Comparison of ENCODE assay signal across 11 mouse cellular contexts in the genomic region with DNA sequence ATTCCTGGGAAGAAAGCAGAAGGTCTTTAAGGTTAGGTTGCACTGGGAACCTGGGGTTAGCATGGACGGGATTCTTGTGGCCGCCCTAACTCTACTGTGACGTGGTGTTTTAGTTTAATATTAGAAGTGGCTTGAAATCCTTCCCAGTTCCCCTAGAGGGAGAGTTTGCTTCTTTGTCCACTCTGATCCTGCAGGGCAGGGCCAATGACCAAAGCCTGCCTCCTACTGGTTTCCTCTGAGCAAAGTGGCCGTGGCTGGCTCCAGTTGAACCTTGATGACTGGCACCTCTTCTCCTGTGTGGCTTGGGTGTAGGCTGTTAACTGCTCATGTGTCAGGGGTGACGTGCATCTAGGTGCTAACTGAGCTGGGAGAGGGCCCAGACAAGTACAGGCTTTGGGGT. TPM values are rescaled to one million over a fixed set of nuclear protein-coding genes. Genes with fewer than 3 reads are reported as not detected.
A peak's percentile ranks its signal among the peaks of the same experiment; 100 is the strongest.
DNase-seq lines count a peak whose midpoint lies in the region; ATAC-seq and TF ChIP-seq lines count a peak whose summit lies in the region.
"Had no signal": no experiment of that assay in that cellular context is flagged by ENCODE, and none has a peak within 500 bp of the region (broad histone marks: within the 10 kb centered on the region; RNA-seq: fewer than 3 reads in every experiment).

No protein-coding gene starts in this region.

- no peak overlapping the region for H3K9ac ChIP-seq in intestine, postnatal 0 days (ENCODE audit: low read depth, low read length)
- H3K9ac ChIP-seq in intestine, embryonic 15.5 days, result no peak overlapping the region
- H3K9ac ChIP-seq: hindbrain, embryonic 12.5 days; limb, embryonic 12.5 days had no signal

- no peak for ATAC-seq in intestine, postnatal 0 days
- no peak for ATAC-seq in intestine, embryonic 15.5 days

- H3K4me1 ChIP-seq in intestine, postnatal 0 days (replicated peaks; ENCODE audit: control insufficient read depth, insufficient read depth, low read length), result no peaks in the 10 kb centered on the region
- peaks cover 4% of the 10 kb centered on the region; the same call in 1 of the 2 replicates for H3K4me1 ChIP-seq in intestine, embryonic 15.5 days (replicated peaks)
- H3K4me1 ChIP-seq: hindbrain, embryonic 12.5 days had no signal

- no peak overlapping the region for H3K4me3 ChIP-seq in intestine, postnatal 0 days (ENCODE audit: low read depth, low read length)
- H3K4me3 ChIP-seq in intestine, embryonic 15.5 days (replicated peaks), result no peak overlapping the region
- H3K4me3 ChIP-seq: hindbrain, embryonic 12.5 days; limb, embryonic 12.5 days had no signal

- peak; percentile 62 for DNase-seq in lung, postnatal 10 days
- no peak for DNase-seq in lung, postnatal 36 days
- DNase-seq in heart, postnatal 4 days, result peak; percentile 62
- DNase-seq in T-cell, adult 2 months (ENCODE audit: low spot score), result no peak
- DNase-seq in gastrocnemius, postnatal 25 days, result no peak
- DNase-seq: adrenal gland, postnatal 10 days had no signal

- H3K9me3 ChIP-seq in intestine, postnatal 0 days (ENCODE audit: control insufficient read depth), result no peaks in the 10 kb centered on the region
- no peaks in the 10 kb centered on the region for H3K9me3 ChIP-seq in intestine, embryonic 15.5 days
- H3K9me3 ChIP-seq: hindbrain, embryonic 12.5 days; limb, embryonic 12.5 days had no signal

- WGBS in intestine, postnatal 0 days, result 59% methylated on average over 5 of the region's 5 CpGs
- WGBS in intestine, embryonic 15.5 days, result 74% methylated on average over 5 of the region's 5 CpGs

- no peaks in the 10 kb centered on the region for H3K27me3 ChIP-seq in intestine, postnatal 0 days (replicated peaks; ENCODE audit: control insufficient read depth, insufficient read depth, low read length)
- H3K27me3 ChIP-seq in intestine, embryonic 15.5 days (replicated peaks), result no peaks in the 10 kb centered on the region
- H3K27me3 ChIP-seq: hindbrain, embryonic 12.5 days; limb, embryonic 12.5 days had no signal

- peak; percentile 69 for TF ChIP-seq CTCF in intestine, postnatal 0 days (IDR thresholded peaks at IDR 0.05; ENCODE audit: low read depth)

- H3K4me2 ChIP-seq in intestine, postnatal 0 days (replicated peaks; ENCODE audit: low read depth), result no peak overlapping the region
- H3K4me2 ChIP-seq in intestine, embryonic 15.5 days (replicated peaks), result no peak overlapping the region
- H3K4me2 ChIP-seq: hindbrain, embryonic 12.5 days; limb, embryonic 12.5 days had no signal

- H3K27ac ChIP-seq in intestine, postnatal 0 days (ENCODE audit: low read depth, low read length), result no peak overlapping the region
- H3K27ac ChIP-seq in intestine, embryonic 15.5 days, result no peak overlapping the region
- H3K27ac ChIP-seq: hindbrain, embryonic 12.5 days; limb, embryonic 12.5 days had no signal

- no peaks in the 10 kb centered on the region for H3K36me3 ChIP-seq in intestine, postnatal 0 days (ENCODE audit: control insufficient read depth, insufficient read depth)
- no peaks in the 10 kb centered on the region for H3K36me3 ChIP-seq in intestine, embryonic 15.5 days
- H3K36me3 ChIP-seq: hindbrain, embryonic 12.5 days; limb, embryonic 12.5 days had no signal

RNA-seq across cellular contexts. Expression of a gene that starts 6.8 kb away (rescaled TPM):
- polyA plus RNA-seq in intestine, postnatal 0 days (2015; fragmentation: Nextera tagmentation; extraction: Ambion mirVana), result 141 and 152 TPM in 2 replicates
- 196 and 203 TPM in 2 replicates for polyA plus RNA-seq in intestine, embryonic 15.5 days (2015; fragmentation: Nextera tagmentation; extraction: Ambion mirVana)
- 100 to 1,000 TPM; 213 to 221 TPM for total RNA-seq in heart, postnatal 4 days (2021)
- total RNA-seq in gastrocnemius, postnatal 25 days (2021), result 100 to 1,000 TPM; 231 to 232 TPM

RNA-seq across cellular contexts. Expression of a gene that starts 31.6 kb away (rescaled TPM):
- polyA plus RNA-seq in intestine, postnatal 0 days (2015; fragmentation: Nextera tagmentation; extraction: Ambion mirVana), result 21.4 and 22.1 TPM in 2 replicates
- 18.9 and 19.6 TPM in 2 replicates for polyA plus RNA-seq in intestine, embryonic 15.5 days (2015; fragmentation: Nextera tagmentation; extraction: Ambion mirVana)
- 10 to 100 TPM; 89.4 to 97.0 TPM for total RNA-seq in heart, postnatal 4 days (2021)
- 1 to 10 TPM; 1.4 to 2.8 TPM for total RNA-seq in gastrocnemius, postnatal 25 days (2021)
- total RNA-seq: MEL had no signal

Comparison
In these comparisons a context has a peak if more than half of its experiments do, and no peak if none do; other contexts are left out.
1. DNase-seq: peak in lung, postnatal 10 days (single experiment) and heart, postnatal 4 days (single experiment); none in lung, postnatal 36 days (single experiment), T-cell, adult 2 months (single experiment) and gastrocnemius, postnatal 25 days (single experiment).
2. RNA of a gene that starts 31.6 kb away (total RNA-seq): 89.4 to 97.0 TPM in heart, postnatal 4 days; 1.4 to 2.8 TPM in gastrocnemius, postnatal 25 days; every median in the first group is over 10 times any median in the second.